Mouse (Mus musculus): ENCODE results near the gene Brix1. TPM values are rescaled to one million over a fixed set of nuclear protein-coding genes. Genes with fewer than 3 reads are reported as not detected.

Gene Brix1
- total and polyA plus RNA-seq, 3 experiments = 66.6 to 319 (median 72.9) TPM

DNA sequence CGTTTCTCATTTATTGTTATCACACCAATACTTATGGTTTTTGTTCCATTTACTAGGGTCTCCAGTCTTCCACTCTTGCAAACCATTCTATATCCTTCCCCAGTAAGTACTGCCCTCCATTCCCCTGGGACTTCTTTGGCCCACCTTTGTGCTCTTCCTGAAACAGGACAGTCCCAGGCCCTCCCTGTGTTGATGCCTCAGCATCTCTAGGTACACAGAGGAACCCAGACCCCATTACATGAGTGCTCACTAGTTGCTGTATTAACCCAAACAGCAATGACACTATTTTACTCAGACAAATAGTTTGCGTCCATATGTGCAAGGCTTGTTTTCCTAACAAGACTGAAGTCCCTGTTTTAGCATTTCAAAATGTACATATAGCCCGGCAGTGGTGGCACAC is 17.0 kb downstream of the Brix1 start:
- peaks cover 3 to 12% of the 10 kb centered on the region in 2 experiments for H3K36me3 ChIP-seq (ENCODE audit: control insufficient read depth in 1 of 2, insufficient read depth in 2 of 2, low read length in 2 of 2)
- peaks cover 2 to 11% of the 10 kb centered on the region in 2 experiments for H3K4me1 ChIP-seq (ENCODE audit: control insufficient read depth in 1 of 2, insufficient read depth in 2 of 2, low read length in 2 of 2)
- no peak for DNase-seq (ENCODE audit: low read depth, low spot score)
- H3K27ac ChIP-seq (ENCODE audit: control insufficient read depth, low read depth, low read length) = no peak overlapping the region
- no peaks in the 10 kb centered on the region for H3K27me3 ChIP-seq (ENCODE audit: control insufficient read depth in 1 of 2, insufficient read depth in 2 of 2, low read length in 2 of 2)
- TF ChIP-seq POLR2AphosphoS5 (IDR thresholded peaks at IDR 0.05; ENCODE audit: borderline replicate concordance, low read depth, low read length) (no peak), KAT2A (conservative IDR thresholded peaks at IDR 0.05; ENCODE audit: low read depth, low read length) (no peak), NELFE (IDR thresholded peaks at IDR 0.05; ENCODE audit: low read depth, low read length) (no peak), MEF2A (IDR thresholded peaks at IDR 0.05; ENCODE audit: extremely low read depth, insufficient replicate concordance, low read depth, low read length, poor library complexity, severe bottlenecking) (no peak), MXI1 (IDR thresholded peaks at IDR 0.05; ENCODE audit: low read depth, low read length) (no peak), TBP (IDR thresholded peaks at IDR 0.05; ENCODE audit: low read depth, low read length) (no peak), RCOR1 (IDR thresholded peaks at IDR 0.05; ENCODE audit: low read depth, low read length) (no peak), TAL1 (IDR thresholded peaks at IDR 0.05; ENCODE audit: low read length) (no peak), MAZ (IDR thresholded peaks at IDR 0.05; ENCODE audit: low read depth, low read length) (no peak), USF1 (IDR thresholded peaks at IDR 0.05; ENCODE audit: low read depth, low read length) (no peak), ZKSCAN1 (IDR thresholded peaks at IDR 0.05; ENCODE audit: low read depth, low read length) (no peak), MAFK (IDR thresholded peaks at IDR 0.05; ENCODE audit: borderline replicate concordance, low read depth, low read length) (no peak), JUND (IDR thresholded peaks at IDR 0.05; ENCODE audit: low read depth, low read length) (no peak)
- H3K4me3 ChIP-seq (ENCODE audit: control insufficient read depth in 1 of 2, insufficient read depth in 1 of 2, low read depth in 2 of 2, low read length in 2 of 2) = peak overlapping the region in 1 of 2 experiments; percentile 4; a peak in 2 of 4 replicates
- no peaks in the 10 kb centered on the region for H3K9me3 ChIP-seq (replicated peaks; ENCODE audit: insufficient read depth, low read length)
- H3K79me2 ChIP-seq (ENCODE audit: control insufficient read depth, insufficient read depth, low read length, poor library complexity) = peaks cover 34% of the 10 kb centered on the region
- 0 out of 2 replicates have a peak overlapping the region, but pooled peaks have one; percentile 12 for H3K9ac ChIP-seq (ENCODE audit: control insufficient read depth, low read depth, low read length, poor library complexity, severe bottlenecking)

GRCm38 (mm10) chr15:10464678-10465077 is 21.1 kb downstream of the Brix1 start:
- Histone ChIP-seq H3K36me3 (ENCODE audit: control insufficient read depth in 1 of 2, insufficient read depth in 2 of 2, low read length in 2 of 2) (peaks cover 9 to 15% of the 10 kb centered on the region in 2 experiments), H3K27ac (ENCODE audit: control insufficient read depth, low read depth, low read length) (no peak overlapping the region), H3K4me3 (ENCODE audit: control insufficient read depth in 1 of 2, insufficient read depth in 1 of 2, low read depth in 2 of 2, low read length in 2 of 2) (no peak overlapping the region), H3K9ac (ENCODE audit: control insufficient read depth, low read depth, low read length, poor library complexity, severe bottlenecking) (no peak overlapping the region), H3K9me3 (replicated peaks; ENCODE audit: insufficient read depth, low read length) (no peaks in the 10 kb centered on the region), H3K27me3 (ENCODE audit: control insufficient read depth in 1 of 2, insufficient read depth in 2 of 2, low read length in 2 of 2) (no peaks in the 10 kb centered on the region), H3K79me2 (ENCODE audit: control insufficient read depth, insufficient read depth, low read length, poor library complexity) (peaks cover 28% of the 10 kb centered on the region), H3K4me1 (ENCODE audit: control insufficient read depth in 1 of 2, insufficient read depth in 2 of 2, low read length in 2 of 2) (peaks cover 2 to 7% of the 10 kb centered on the region in 2 experiments; a peak in 3 of 4 replicates)
- TF ChIP-seq BHLHE40 (IDR thresholded peaks at IDR 0.05; ENCODE audit: borderline replicate concordance, low read depth, low read length) (no peak), ELF1 (IDR thresholded peaks at IDR 0.05; ENCODE audit: low read depth, low read length) (no peak), TAL1 (IDR thresholded peaks at IDR 0.05; ENCODE audit: low read length) (no peak), E2F4 (IDR thresholded peaks at IDR 0.05; ENCODE audit: borderline replicate concordance, low read depth, low read length) (no peak), MYC (IDR thresholded peaks at IDR 0.05; ENCODE audit: low read depth, low read length) (no peak), HCFC1 (IDR thresholded peaks at IDR 0.05; ENCODE audit: low read depth, low read length) (no peak), EP300 (IDR thresholded peaks at IDR 0.05; ENCODE audit: low read depth in 1 of 2, low read length in 2 of 2) (no peak), CHD1 (IDR thresholded peaks at IDR 0.05; ENCODE audit: low read depth, low read length) (no peak), RAD21 (IDR thresholded peaks at IDR 0.05; ENCODE audit: low read depth, low read length) (no peak), ETS1 (IDR thresholded peaks at IDR 0.05; ENCODE audit: low read depth, low read length) (no peak), CTCF (IDR thresholded peaks at IDR 0.05 in 2 of 3, conservative IDR thresholded peaks at IDR 0.05 in 1 of 3; ENCODE audit: control insufficient read depth in 1 of 3, insufficient read depth in 1 of 3, low read depth in 2 of 3, low read length in 3 of 3, poor library complexity in 1 of 3, severe bottlenecking in 1 of 3) (no peak), TBP (IDR thresholded peaks at IDR 0.05; ENCODE audit: low read depth, low read length) (no peak), SIN3A (IDR thresholded peaks at IDR 0.05; ENCODE audit: low read length) (no peak)
- DNase-seq (ENCODE audit: low read depth, low spot score) = no peak

All from MEL (cell line).